Mouse (Mus musculus) sigmoid colon, adult 10 weeks (tissue): ENCODE data around the gene Med1. TPM values are rescaled to one million over a fixed set of nuclear protein-coding genes. Genes with fewer than 3 reads are reported as not detected.

Experiments
- polyA plus RNA-seq: library from polyadenylated mRNA; stranded (reverse); fragments of 350-450 nt; fragmentation: Illumina TruSeq; extraction: RNeasy Lipid Tissue Mini Kit (QIAGEN cat#74804); gene quantifications from one replicate; pipeline ENCODE4 v1.2.3, GENCODE M21; 2014; ENCODE audit warnings: low read depth, low replicate concordance

Med1 gene
- polyA plus RNA-seq = 44.7 TPM

GRCm38 (mm10) chr11:98192901-98193805 is at the start of gene Med1:
Gene Med1 (minus strand): TSS chr11:98193293.

GRCm38 (mm10) chr11:98202641-98203350 is 9.7 kb upstream of the Med1 start, which contains the start of gene Cdk12:
Gene Cdk12 (plus strand): TSS chr11:98203059.

GRCm38 (mm10) chr11:98149786-98150624 is 43.1 kb downstream of the Med1 start, which contains the start of gene Fbxl20:
Gene Fbxl20 (minus strand): TSS chr11:98150403.

Other genes starting within 250 kb of the Med1 start
- gene Plxdc1, start 206.8 kb downstream of the Med1 start, polyA plus RNA-seq = 0.16 TPM
- 1.5 TPM for gene Arl5c, start 197.1 kb downstream of the Med1 start, polyA plus RNA-seq
- gene Cacnb1, start 170.3 kb downstream of the Med1 start, polyA plus RNA-seq = not detected
- 125 TPM for gene Rpl19, start 166.6 kb downstream of the Med1 start, polyA plus RNA-seq
- 0.13 TPM for gene Stac2, start 139.8 kb downstream of the Med1 start, polyA plus RNA-seq
- 31.4 TPM for gene Fbxl20, start 42.9 kb downstream of the Med1 start, polyA plus RNA-seq
- gene Cdk12, start 9.8 kb upstream of the Med1 start, polyA plus RNA-seq = 49.4 TPM
- not detected for gene Neurod2, start 136.4 kb upstream of the Med1 start, polyA plus RNA-seq
- 36.0 TPM for gene Ppp1r1b, start 155.1 kb upstream of the Med1 start, polyA plus RNA-seq
- gene Stard3, start 165.1 kb upstream of the Med1 start, polyA plus RNA-seq = 1.6 TPM
- gene Tcap, start 190.5 kb upstream of the Med1 start, polyA plus RNA-seq = not detected
- gene Pnmt, start 193.2 kb upstream of the Med1 start, polyA plus RNA-seq = not detected
- 0.35 TPM for gene Pgap3, start 207.2 kb upstream of the Med1 start, polyA plus RNA-seq
- gene Erbb2, start 219.2 kb upstream of the Med1 start, polyA plus RNA-seq = 5.8 TPM
- 57.1 TPM for gene Mien1, start 245.7 kb upstream of the Med1 start, polyA plus RNA-seq